Mouse (Mus musculus) stomach, postnatal 0 days (tissue): Measurements from ENCODE around the gene Spint3. TPM values are rescaled to one million over a fixed set of nuclear protein-coding genes. Genes with fewer than 3 reads are reported as not detected.
A peak's percentile ranks its signal among the peaks of the same experiment; 100 is the strongest.
"Not testable (repeated sequence)": the region's sequence is repeated elsewhere in the genome, so short reads cannot be mapped to it uniquely, and the experiment has no call there.

Experiments
- ATAC-seq: fragments of 200-750 bp; cut with Nextera tagmentation; 2 replicates; pipeline ENCODE4 v1.8.0; 2017; ENCODE audit not compliant: low FRiP score, low TSS enrichment
- DNase-seq: peaks from one replicate; pipeline ENCODE4 v3.0.0-alpha.2; 2016; ENCODE audit warnings: low spot score
- H3K27ac ChIP-seq: fragments of 300-500 bp; sonication (generic); replicated peaks from 2 replicates; pipeline ENCODE4 v1.5.1; 2014; ENCODE audit warnings: mild to moderate bottlenecking, control low read depth
- H3K27me3 ChIP-seq: fragments of 300-500 bp; sonication (generic); 2 replicates; pipeline ENCODE4 v1.6.1; 2014; ENCODE audit warnings: low read length; ENCODE audit not compliant: control insufficient read depth, insufficient read depth
- H3K36me3 ChIP-seq: fragments of 300-500 bp; sonication (generic); 2 replicates; pipeline ENCODE4 v1.6.1; 2014; ENCODE audit warnings: low read length, mixed read lengths; ENCODE audit not compliant: control insufficient read depth, insufficient read depth
- H3K4me1 ChIP-seq: fragments of 300-500 bp; sonication (generic); replicated peaks from 2 replicates; pipeline ENCODE4 v1.6.1; 2014; ENCODE audit warnings: antibody characterized with exemption; ENCODE audit not compliant: control insufficient read depth, insufficient read depth
- H3K4me2 ChIP-seq: fragments of 300-500 bp; sonication (generic); replicated peaks from 2 replicates; pipeline ENCODE4 v1.6.1; 2014; ENCODE audit warnings: low read depth, mild to moderate bottlenecking, control low read depth, moderate library complexity
- H3K4me3 ChIP-seq: fragments of 300-500 bp; sonication (generic); 2 replicates; pipeline ENCODE4 v1.5.1; 2014; ENCODE audit warnings: low read depth, low read length, control low read depth
- H3K9ac ChIP-seq: fragments of 300-500 bp; sonication (generic); 2 replicates; pipeline ENCODE4 v1.6.1; 2014; ENCODE audit warnings: mild to moderate bottlenecking, low read length, control low read depth, mixed read lengths
- H3K9me3 ChIP-seq: fragments of 300-500 bp; sonication (generic); 2 replicates; pipeline ENCODE4 v1.6.1; 2016; ENCODE audit warnings: low read length; ENCODE audit not compliant: control insufficient read depth
- CTCF ChIP-seq: IDR thresholded peaks from 2 replicates; pipeline ENCODE4 v1.5.1; 2016; ENCODE audit warnings: antibody characterized with exemption, low read depth, mild to moderate bottlenecking, moderate library complexity
- EP300 ChIP-seq: optimal IDR thresholded peaks from 2 replicates; pipeline ENCODE3; 2016; ENCODE audit warnings: antibody characterized with exemption
- whole genome bisulfite sequencing: fragments of 180-500 bp; shearing (Covaris S2); extraction: QIAGEN DNeasy Blood & Tissue Kit; methylation state at CpG from one replicate; pipeline ENCODE4 v1.1.7; 2014; 5-methylcytosine and 5-hydroxymethylcytosine counted together
- polyA plus RNA-seq: library from polyadenylated mRNA; unstranded; fragments of >200 nt; fragmentation: Nextera tagmentation; extraction: Ambion mirVana; gene quantifications from 2 replicates; pipeline ENCODE4 v1.2.1, GENCODE M21; 2015

Gene Spint3
- polyA plus RNA-seq, 1 experiment from 2014 or later = not detected

DNA sequence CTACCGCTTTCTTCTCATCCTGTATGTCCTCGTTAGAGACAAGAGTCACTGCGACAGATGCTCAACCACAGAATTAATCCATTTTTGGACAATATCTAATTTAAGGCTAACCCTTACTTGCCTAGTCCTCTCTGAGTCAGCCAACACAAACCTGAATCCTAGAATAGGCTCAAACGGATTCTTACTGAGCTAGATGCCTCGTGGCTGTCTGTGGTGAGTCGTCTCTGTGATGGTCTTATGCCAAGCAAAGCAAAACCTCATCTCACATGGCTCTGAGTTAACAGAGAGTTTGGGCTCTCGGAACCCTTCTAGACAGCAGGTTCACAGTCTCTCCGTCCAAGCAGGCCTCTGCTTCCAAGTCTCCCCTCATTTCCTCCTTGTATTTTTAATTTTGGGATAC, 31.2 kb upstream of the Spint3 start:
- no peak for TF ChIP-seq CTCF
- TF ChIP-seq EP300 = no peak

DNA sequence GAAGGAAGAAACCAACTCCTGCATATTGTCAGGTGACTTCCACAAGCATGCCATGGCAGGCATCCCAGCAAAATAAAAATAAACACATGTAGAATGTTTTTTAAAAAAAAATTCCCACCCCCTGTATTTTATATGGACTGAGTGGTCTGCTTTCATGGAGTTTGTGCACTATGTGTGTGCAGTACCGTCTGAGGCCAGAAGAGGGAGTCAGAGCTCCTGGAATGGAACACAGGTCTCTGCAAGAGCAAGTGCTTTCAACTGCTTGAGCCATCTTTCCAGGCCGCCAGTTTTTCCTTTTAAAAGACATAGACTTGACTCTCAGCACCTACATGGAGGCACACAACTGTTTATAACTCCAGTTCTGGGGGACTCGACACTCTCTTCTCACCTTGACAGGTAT, 30.2 kb upstream of the Spint3 start:
- Histone ChIP-seq H3K4me2 (no peak overlapping the region), H3K36me3 (no peaks in the 10 kb centered on the region), H3K9me3 (no peaks in the 10 kb centered on the region), H3K4me3 (no peak overlapping the region), H3K4me1 (no peaks in the 10 kb centered on the region), H3K27me3 (no peaks in the 10 kb centered on the region), H3K9ac (no peak overlapping the region), H3K27ac (no peak overlapping the region)
- peak; percentile 18; the same call in 1 of the 2 replicates for TF ChIP-seq CTCF
- TF ChIP-seq EP300 = no peak
- 89% methylated on average over 3 of the region's 3 CpGs for WGBS
- ATAC-seq (no peak), DNase-seq (no peak)

More for the DNA sequence above, 31.2 kb upstream of the Spint3 start:
- Histone ChIP-seq H3K27ac (no peak overlapping the region), H3K27me3 (no peaks in the 10 kb centered on the region), H3K4me3 (no peak overlapping the region), H3K36me3 (no peaks in the 10 kb centered on the region), H3K4me1 (no peaks in the 10 kb centered on the region), H3K9me3 (no peaks in the 10 kb centered on the region), H3K9ac (no peak overlapping the region), H3K4me2 (no peak overlapping the region)
- 88% methylated on average over 8 of the region's 8 CpGs for WGBS
- DNase-seq (no peak), ATAC-seq (no peak)

DNA sequence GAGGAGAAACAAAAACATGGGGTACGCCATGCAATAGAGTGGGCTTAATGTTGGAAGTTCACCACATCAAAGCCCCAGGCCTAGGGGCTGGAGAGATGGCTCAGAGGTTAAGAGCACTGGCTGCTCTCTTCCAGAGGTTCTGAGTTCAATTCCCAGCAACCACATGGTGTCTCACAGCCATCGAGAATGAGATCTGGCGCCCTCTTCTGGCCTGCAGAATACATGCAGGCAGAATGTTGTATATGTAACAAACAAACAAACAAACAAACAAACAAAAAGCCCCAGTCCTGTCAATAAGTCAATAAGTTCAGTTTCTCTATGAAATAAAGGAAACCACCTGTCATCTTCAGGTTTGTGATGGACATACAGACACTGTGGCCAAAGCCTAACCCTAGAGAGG, 26.9 kb upstream of the Spint3 start:
- 77% methylated on average over 3 of the region's 3 CpGs for WGBS
- Histone ChIP-seq H3K27me3 (no peaks in the 10 kb centered on the region), H3K4me1 (no peaks in the 10 kb centered on the region), H3K36me3 (no peaks in the 10 kb centered on the region), H3K9me3 (no peaks in the 10 kb centered on the region), H3K4me3 (no peak overlapping the region), H3K9ac (no peak overlapping the region), H3K27ac (no peak overlapping the region), H3K4me2 (no peak overlapping the region)
- DNase-seq = no peak
- no peak for ATAC-seq
- TF ChIP-seq EP300 (no peak), CTCF (peak; percentile 32)

DNA sequence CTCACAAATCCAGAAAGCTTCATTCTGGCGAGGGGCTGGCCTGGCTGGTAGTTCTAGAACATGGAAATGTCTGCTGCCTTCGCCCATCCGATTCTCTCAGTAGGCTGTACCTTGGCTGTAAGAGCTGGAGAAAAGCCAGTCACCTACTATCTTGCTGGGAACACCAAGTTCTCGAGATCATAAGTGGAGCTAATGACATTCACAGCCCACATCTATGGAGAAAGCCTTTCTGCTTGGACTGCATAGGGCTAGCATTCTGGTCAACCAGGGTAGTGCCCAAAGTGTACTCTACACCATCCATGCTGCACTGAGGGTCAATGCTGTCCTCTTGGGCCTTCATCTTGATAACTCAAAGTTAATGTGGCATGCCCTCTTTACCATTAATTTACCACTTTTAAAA, 20.2 kb upstream of the Spint3 start, which contains the start of gene Eppin:
Eppin (minus strand) TSS at position 101 of the 400 bp plus-strand sequence.
- Histone ChIP-seq H3K9ac (no peak within 1 kb of the TSS), H3K27me3 (no peaks in the 10 kb centered on the region), H3K4me2 (no peak within 1 kb of the TSS), H3K9me3 (no peaks in the 10 kb centered on the region), H3K27ac (no peak within 1 kb of the TSS), H3K36me3 (no peaks in the 10 kb centered on the region), H3K4me3 (no peak within 1 kb of the TSS), H3K4me1 (no peaks in the 10 kb centered on the region)
- 83% methylated on average over 4 of the region's 4 CpGs for WGBS
- ATAC-seq = no peak
- DNase-seq = no peak
- TF ChIP-seq EP300 (no peak), CTCF (no peak)

DNA sequence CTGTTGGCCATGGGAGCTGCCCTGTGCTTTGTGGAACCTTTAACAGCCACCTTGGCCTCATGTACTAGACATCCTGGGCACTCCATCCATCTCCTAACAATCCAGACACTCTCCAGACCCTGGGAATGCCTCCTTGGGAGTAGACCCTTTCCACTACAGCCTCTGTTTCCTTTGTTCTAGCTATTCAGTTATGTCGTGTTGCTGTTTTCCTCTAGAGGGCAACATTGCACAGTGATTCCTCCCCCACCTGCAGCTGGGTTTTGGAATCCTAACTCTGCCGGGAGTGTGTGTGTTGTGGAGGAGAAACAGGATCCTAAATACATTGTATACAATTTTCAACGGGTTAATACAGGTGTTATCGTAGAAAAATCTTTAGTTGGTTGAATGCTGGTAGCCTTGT, 18.8 kb upstream of the Spint3 start:
- TF ChIP-seq EP300 = no peak
- peak; percentile 87 for TF ChIP-seq CTCF
- Histone ChIP-seq H3K9ac (no peak overlapping the region), H3K4me2 (no peak overlapping the region), H3K36me3 (no peaks in the 10 kb centered on the region), H3K9me3 (no peaks in the 10 kb centered on the region), H3K27me3 (no peaks in the 10 kb centered on the region), H3K27ac (no peak overlapping the region), H3K4me3 (no peak overlapping the region), H3K4me1 (no peaks in the 10 kb centered on the region)
- DNase-seq = peak; percentile 39
- WGBS = 4% methylated on average over 4 of the region's 4 CpGs
- ATAC-seq = 0 out of 2 replicates have a peak, but pooled peaks have one; percentile 21

DNA sequence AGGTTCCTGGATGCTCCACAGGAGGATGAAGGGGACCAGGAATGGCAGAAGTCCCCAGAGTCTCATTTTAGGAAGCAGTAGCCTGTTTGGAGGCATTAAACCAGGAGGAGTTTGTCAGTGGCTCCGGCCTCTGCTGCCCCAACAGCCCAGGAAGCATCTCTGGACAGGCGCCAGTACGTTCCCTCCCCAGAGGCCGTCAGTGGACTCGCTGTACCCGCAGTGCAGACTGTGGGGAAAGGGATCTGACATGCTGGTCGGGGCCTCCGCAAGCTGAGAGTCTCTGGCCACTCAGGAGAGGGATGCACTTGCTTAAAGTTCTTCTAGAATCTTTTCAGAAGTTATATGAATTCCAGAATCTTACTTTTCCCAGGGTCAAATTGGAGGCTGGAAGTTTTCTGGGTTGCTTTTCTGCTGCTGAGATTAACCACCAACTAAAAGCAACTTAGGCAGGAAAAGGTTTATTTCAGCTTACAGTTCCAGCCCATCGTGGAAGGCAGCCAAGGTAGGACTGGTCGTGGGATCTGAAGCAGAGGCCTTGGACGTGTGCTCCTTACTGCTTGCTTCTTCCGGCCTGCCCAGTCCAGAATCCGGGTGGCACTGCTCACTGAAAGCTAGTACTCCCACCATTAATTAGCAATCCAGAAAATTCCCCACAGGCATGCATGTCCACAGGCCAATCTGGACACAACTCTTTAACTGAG, 11.9 kb upstream of the Spint3 start, which contains the start of gene Wfdc6a:
Wfdc6a (minus strand) TSS at position 423 of the 701 bp plus-strand sequence.
- not testable (repeated sequence) for H3K4me1 ChIP-seq, ATAC-seq, H3K36me3 ChIP-seq, DNase-seq, H3K4me3 ChIP-seq, H3K27me3 ChIP-seq, H3K9me3 ChIP-seq, H3K4me2 ChIP-seq, H3K9ac ChIP-seq
- WGBS = 26% methylated on average over 13 of the region's 13 CpGs
- H3K27ac ChIP-seq = 0 out of 2 replicates have a peak within 1 kb of the TSS, but pooled peaks have one; percentile 1
